Mouse (Mus musculus): ENCODE results near the gene Gpr25. TPM values are rescaled to one million over a fixed set of nuclear protein-coding genes. Genes with fewer than 3 reads are reported as not detected.

Gene Gpr25
- polyA plus RNA-seq, 1 experiment from 2014 or later: not detected

- ATAC-seq (replicated peaks; ENCODE audit: insufficient number of reproducible peaks, low FRiP score, low TSS enrichment): no peak
- Histone ChIP-seq H3K36me3 (ENCODE audit: control insufficient read depth, insufficient read depth, low read length) (0 out of 2 replicates have a peak, but pooled peaks cover 3% of the 10 kb centered on the region), H3K27ac (ENCODE audit: low read depth, low read length) (no peak overlapping the region), H3K4me1 (ENCODE audit: control insufficient read depth, insufficient read depth, low read length) (no peaks in the 10 kb centered on the region), H3K4me3 (ENCODE audit: low read depth, low read length) (no peak overlapping the region), H3K4me2 (no peak overlapping the region), H3K27me3 (ENCODE audit: control insufficient read depth, insufficient read depth, low read length) (no peaks in the 10 kb centered on the region), H3K9ac (ENCODE audit: low read depth, low read length) (no peak overlapping the region), H3K9me3 (replicated peaks; ENCODE audit: control insufficient read depth, low read length) (no peaks in the 10 kb centered on the region)
- 76% methylated on average over 10 of the region's 10 CpGs for WGBS (ENCODE audit: insufficient replicate concordance)
Measured at GRCm38 (mm10) chr1:136220037-136220871, 40.4 kb downstream of the Gpr25 start.

GRCm38 (mm10) chr1:136214304-136214703, 46.4 kb downstream of the Gpr25 start:
- WGBS (ENCODE audit: insufficient replicate concordance): 82% methylated on average over 15 of the region's 15 CpGs
- Histone ChIP-seq H3K27ac (ENCODE audit: low read depth, low read length) (no peak overlapping the region), H3K9ac (ENCODE audit: low read depth, low read length) (no peak overlapping the region), H3K27me3 (ENCODE audit: control insufficient read depth, insufficient read depth, low read length) (no peaks in the 10 kb centered on the region), H3K4me3 (ENCODE audit: low read depth, low read length) (no peak overlapping the region), H3K4me1 (ENCODE audit: control insufficient read depth, insufficient read depth, low read length) (no peaks in the 10 kb centered on the region), H3K36me3 (ENCODE audit: control insufficient read depth, insufficient read depth, low read length) (no peaks in the 10 kb centered on the region), H3K9me3 (replicated peaks; ENCODE audit: control insufficient read depth, low read length) (no peaks in the 10 kb centered on the region), H3K4me2 (no peak overlapping the region)
- no peak for ATAC-seq (replicated peaks; ENCODE audit: insufficient number of reproducible peaks, low FRiP score, low TSS enrichment)

DNA sequence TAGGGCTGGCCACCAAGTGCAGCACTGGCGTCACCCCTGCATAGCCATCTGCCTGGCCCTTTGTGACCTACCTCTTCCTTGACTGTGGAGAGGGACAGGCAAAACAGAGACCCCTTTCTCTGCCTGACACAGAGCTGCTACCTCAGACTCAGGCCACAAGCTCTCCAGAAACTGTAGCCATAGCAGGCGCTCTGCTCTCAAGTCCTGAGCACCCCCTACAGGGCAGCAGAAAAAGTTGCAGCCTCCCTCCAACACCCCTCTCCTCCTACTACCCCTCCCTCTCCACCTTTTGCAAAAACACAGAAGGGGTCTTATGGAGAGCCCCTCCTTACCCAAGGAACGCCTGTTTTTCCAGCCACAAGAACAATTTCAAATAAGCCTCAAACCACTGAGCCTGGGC, 47.9 kb downstream of the Gpr25 start, which contains the start of gene Mroh3:
Gene Mroh3 (minus strand): TSS at position 26 of the 400 bp plus-strand sequence.
- no peak within 1 kb of the TSS for H3K9ac ChIP-seq (ENCODE audit: low read depth, low read length)
- no peaks in the 10 kb centered on the region for H3K36me3 ChIP-seq (ENCODE audit: control insufficient read depth, insufficient read depth, low read length)
- H3K27me3 ChIP-seq (ENCODE audit: control insufficient read depth, insufficient read depth, low read length): no peaks in the 10 kb centered on the region
- H3K4me3 ChIP-seq (ENCODE audit: low read depth, low read length): no peak within 1 kb of the TSS
- H3K4me1 ChIP-seq (ENCODE audit: control insufficient read depth, insufficient read depth, low read length): no peaks in the 10 kb centered on the region
- ATAC-seq (replicated peaks; ENCODE audit: insufficient number of reproducible peaks, low FRiP score, low TSS enrichment): no peak
- H3K27ac ChIP-seq (ENCODE audit: low read depth, low read length): no peak within 1 kb of the TSS
- whole genome bisulfite sequencing (ENCODE audit: insufficient replicate concordance): 32% methylated on average over 3 of the region's 3 CpGs
- H3K4me2 ChIP-seq: no peak within 1 kb of the TSS
- no peaks in the 10 kb centered on the region for H3K9me3 ChIP-seq (replicated peaks; ENCODE audit: control insufficient read depth, low read length)

Other genes starting within 250 kb of the Gpr25 start
- gene Ascl5, start 210.1 kb downstream of the Gpr25 start, polyA plus RNA-seq (2014; fragmentation: Nextera tagmentation; extraction: Ambion mirVana): 0.44 TPM in 1 of 2 replicates, not detected in the other
- 0.69 and 0.79 TPM in 2 replicates for gene Cacna1s, start 208.1 kb downstream of the Gpr25 start, polyA plus RNA-seq (2014; fragmentation: Nextera tagmentation; extraction: Ambion mirVana)
- gene Kif21b, start 129.5 kb downstream of the Gpr25 start, polyA plus RNA-seq (2014; fragmentation: Nextera tagmentation; extraction: Ambion mirVana): 3.9 TPM in 2 replicates
- gene Mroh3, start 48.0 kb downstream of the Gpr25 start, polyA plus RNA-seq (2014; fragmentation: Nextera tagmentation; extraction: Ambion mirVana): not detected in 2 replicates
- gene Inava, start 26.6 kb downstream of the Gpr25 start, polyA plus RNA-seq (2014; fragmentation: Nextera tagmentation; extraction: Ambion mirVana): 2.0 and 2.1 TPM in 2 replicates
- gene Camsap2, start 85.2 kb upstream of the Gpr25 start, polyA plus RNA-seq (2014; fragmentation: Nextera tagmentation; extraction: Ambion mirVana): 11.3 and 12.4 TPM in 2 replicates
- 12.6 and 14.0 TPM in 2 replicates for gene Ddx59, start 154.4 kb upstream of the Gpr25 start, polyA plus RNA-seq (2014; fragmentation: Nextera tagmentation; extraction: Ambion mirVana)
- 5.1 and 6.9 TPM in 2 replicates for gene Kif14, start 205.5 kb upstream of the Gpr25 start, polyA plus RNA-seq (2014; fragmentation: Nextera tagmentation; extraction: Ambion mirVana)

Data from heart, embryonic 11.5 days (tissue).